Mouse (Mus musculus): ENCODE measurements at regions not wholly inside any gene's neighbourhood (a gene's known extent, or its start where the extent isn't known, plus 50 kb on each side); places are given as distances from the start of the nearest gene placed in this dataset.

GRCm38 (mm10) chr15:59828421-59828820 is 188.0 kb downstream of the 4933412E24Rik start:
- TF ChIP-seq EP300 (IDR thresholded peaks at IDR 0.05; ENCODE audit: low read depth) (no peak), CTCF (IDR thresholded peaks at IDR 0.05; ENCODE audit: low read depth) (peak; percentile 86)

All from liver, postnatal 0 days (tissue).